Mouse (Mus musculus) gastrocnemius, adult 2 months (tissue): Measurements from ENCODE around the gene Sntb2. TPM values are rescaled to one million over a fixed set of nuclear protein-coding genes. Genes with fewer than 3 reads are reported as not detected.

Source experiments
- DNase-seq: peaks from one replicate; pipeline ENCODE4 v3.0.0; 2022
- H3K27ac ChIP-seq: fragments of 200-600 bp; 2 replicates; pipeline ENCODE4 v1.8.1; 2022; ENCODE audit warnings: mild to moderate bottlenecking
- H3K4me3 ChIP-seq: fragments of 200-600 bp; 2 replicates; pipeline ENCODE4 v1.8.1; 2022; ENCODE audit warnings: mild to moderate bottlenecking, moderate library complexity
- CTCF ChIP-seq: fragments of 200-600 bp; IDR thresholded peaks from 2 replicates; pipeline ENCODE4 v1.8.1; 2022; ENCODE audit warnings: antibody characterized with exemption, mild to moderate bottlenecking, moderate library complexity
- intact Hi-C: fragments of 180-260 bp; cut with DNase I; formaldehyde crosslinking; loops from one replicate; pipeline ENCODE4 v1.15.1; 2025
- total RNA-seq, 2 experiments: library from RNA; stranded (reverse); gene quantifications; 2 replicates each; pipeline ENCODE4 v1.2.3; 2021

Sntb2 gene
- total RNA-seq, 2 experiments from 2014 or later, result 3.5 to 5.1 TPM

DNA sequence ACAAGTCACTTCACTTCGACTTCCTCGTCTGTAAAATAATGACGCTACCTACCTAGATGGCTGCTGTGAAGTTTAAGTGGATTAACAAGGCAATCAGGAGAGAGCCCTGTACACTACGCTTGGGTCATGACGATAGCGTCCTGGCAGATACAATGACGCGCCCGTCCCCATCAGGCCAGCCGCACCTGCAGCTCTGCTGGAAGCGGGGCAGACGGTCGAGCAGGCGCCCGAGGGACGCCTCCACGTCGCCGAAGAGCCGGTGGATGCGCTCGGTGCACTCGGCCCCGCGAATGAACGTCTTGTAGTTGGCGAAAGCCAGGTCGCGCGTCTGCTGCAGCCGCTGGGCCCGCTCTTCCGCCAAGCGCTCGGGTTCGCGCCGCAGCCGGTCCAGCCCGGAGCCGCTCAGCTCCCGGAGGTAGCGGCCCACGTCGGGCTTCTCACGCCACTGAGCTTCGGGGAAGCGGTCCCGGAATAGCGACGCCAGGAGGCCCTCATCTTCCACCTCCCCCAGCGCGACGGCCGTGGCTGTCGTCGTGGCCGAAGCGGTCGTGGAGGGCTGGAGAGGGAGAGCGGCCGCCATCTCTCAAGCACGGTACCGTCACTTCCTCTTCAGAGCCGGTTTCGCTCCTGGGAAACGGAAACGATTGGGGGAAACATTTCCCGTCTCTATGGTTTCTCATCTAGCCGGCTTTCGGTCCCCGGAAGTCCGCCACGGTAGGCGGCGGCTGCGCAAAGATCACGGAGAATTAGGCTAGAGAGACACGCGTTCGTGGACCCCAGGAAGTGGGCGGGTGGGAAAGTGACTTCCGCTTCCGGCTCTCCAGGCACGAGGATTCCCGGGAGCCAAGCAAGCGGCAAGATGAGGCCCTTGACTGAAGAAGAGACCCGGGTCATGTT lies 120.8 kb downstream of the Sntb2 start, which contains the start of the genes Cog8 and Nip7:
TSS of gene Cog8 (minus strand) at position 614 of the 897 bp plus-strand sequence.
TSS of gene Nip7 (plus strand) at position 802 of the 897 bp plus-strand sequence.
- Histone ChIP-seq H3K4me3 (peak within 1 kb of the TSS; percentile 99), H3K27ac (peak within 1 kb of the TSS; percentile 95)
- intact Hi-C loops, result loop anchor here (1.0 kb wide), 1 partner anchor 25 kb away; the partner anchor contains the start of gene Vps4a
- peak; percentile 98 for DNase-seq
- no peak for TF ChIP-seq CTCF

- Histone ChIP-seq H3K27ac (peak overlapping the region; percentile 95), H3K4me3 (peak overlapping the region; percentile 99)
- no peak for TF ChIP-seq CTCF
- intact Hi-C loops, result loop anchor here (1.0 kb wide), 1 partner anchor 26 kb away; the partner anchor contains the start of gene Vps4a
- DNase-seq, result no peak
Observed at GRCm38 (mm10) chr8:107056973-107057369, 121.4 kb downstream of the Sntb2 start.

DNA sequence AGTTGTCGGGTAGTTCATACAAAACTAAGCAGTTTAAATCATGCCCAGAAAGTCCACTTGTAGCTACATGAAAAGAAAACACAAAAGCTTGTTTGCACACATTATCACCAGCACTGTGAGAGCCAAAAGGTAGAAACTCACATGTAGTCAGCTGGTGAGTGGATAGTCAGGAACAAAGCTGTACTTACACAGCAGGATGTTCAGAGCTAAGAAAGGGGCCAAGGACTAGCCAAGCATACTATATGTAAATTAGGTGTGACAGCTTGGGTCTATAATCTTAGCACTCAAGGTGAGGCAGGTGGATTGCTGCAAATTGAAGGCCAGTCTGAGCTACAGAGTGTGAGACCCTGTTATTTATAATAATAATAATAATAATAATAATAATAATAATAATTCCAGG lies 127.1 kb downstream of the Sntb2 start:
- intact Hi-C loops, result no loop called here
- TF ChIP-seq CTCF, result no peak
- no peak overlapping the region for H3K27ac ChIP-seq
- H3K4me3 ChIP-seq, result no peak overlapping the region
- no peak for DNase-seq

- TF ChIP-seq CTCF, result no peak
- peak; percentile 50 for DNase-seq
- H3K4me3 ChIP-seq, result no peak within 1 kb of the TSS
- intact Hi-C loops, result no loop called here
- H3K27ac ChIP-seq, result no peak within 1 kb of the TSS
Observed at GRCm38 (mm10) chr8:107065511-107066496, 130.3 kb downstream of the Sntb2 start, which contains the start of gene Tmed6. Gene Tmed6 (minus strand): TSS chr8:107065644.

Other genes starting within 250 kb of the Sntb2 start
- gene Has3, start 65.5 kb upstream of the Sntb2 start, total RNA-seq, result under 1 TPM; 0.56 to 0.59 TPM
- gene Utp4, start 42.1 kb upstream of the Sntb2 start, total RNA-seq, result 10 to 100 TPM; 20.1 to 24.0 TPM
- gene Vps4a, start 95.5 kb downstream of the Sntb2 start, total RNA-seq, result 10 to 100 TPM; 65.2 to 67.8 TPM
- 10 to 100 TPM; 38.6 to 44.0 TPM for gene Pdf, start 112.9 kb downstream of the Sntb2 start, total RNA-seq
- gene Cog8, start 120.9 kb downstream of the Sntb2 start, total RNA-seq, result 10 to 100 TPM; 18.7 to 20.3 TPM
- gene Nip7, start 121.1 kb downstream of the Sntb2 start, total RNA-seq, result 10 to 100 TPM; 19.3 to 20.7 TPM
- gene Tmed6, start 129.9 kb downstream of the Sntb2 start, total RNA-seq, result not detected
- 10 to 100 TPM; 14.7 to 15.1 TPM for gene Terf2, start 160.8 kb downstream of the Sntb2 start, total RNA-seq
- gene Cyb5b, start 214.9 kb downstream of the Sntb2 start, total RNA-seq, result 10 to 100 TPM; 33.2 to 36.3 TPM